Mouse (Mus musculus): ENCODE results near the gene Parn.

Parn gene

GRCm38 (mm10) chr16:13556446-13556845, 111.5 kb downstream of the Parn start:
- no peak for DNase-seq (ENCODE audit: low read depth, low spot score)

- DNase-seq (ENCODE audit: low read depth, low spot score), result no peak
Measured at GRCm38 (mm10) chr16:13550667-13551066, 117.3 kb downstream of the Parn start.

- no peak for DNase-seq (ENCODE audit: low read depth, low spot score)
Measured at GRCm38 (mm10) chr16:13549976-13550375, 118.0 kb downstream of the Parn start.

- DNase-seq (ENCODE audit: low read depth, low spot score), result no peak
Measured at GRCm38 (mm10) chr16:13541816-13542215, 126.2 kb downstream of the Parn start.

GRCm38 (mm10) chr16:13541121-13541747, 126.7 kb downstream of the Parn start:
- no peak for DNase-seq (ENCODE audit: low read depth, low spot score)

- DNase-seq (ENCODE audit: low read depth, low spot score), result no peak
Measured at GRCm38 (mm10) chr16:13538933-13539648, 128.9 kb downstream of the Parn start.

- no peak for DNase-seq (ENCODE audit: low read depth, low spot score)
Measured at GRCm38 (mm10) chr16:13538213-13538932, 129.6 kb downstream of the Parn start.

GRCm38 (mm10) chr16:13536404-13536803, 131.6 kb downstream of the Parn start:
- no peak for DNase-seq (ENCODE audit: low read depth, low spot score)

- DNase-seq (ENCODE audit: low read depth, low spot score), result no peak
Measured at GRCm38 (mm10) chr16:13535856-13536255, 132.1 kb downstream of the Parn start.

GRCm38 (mm10) chr16:13532840-13533239, 135.1 kb downstream of the Parn start:
- peak; percentile 13 for DNase-seq (ENCODE audit: low read depth, low spot score)

GRCm38 (mm10) chr16:13531279-13531678, 136.7 kb downstream of the Parn start:
- DNase-seq (ENCODE audit: low read depth, low spot score), result no peak

GRCm38 (mm10) chr16:13521359-13521758, 146.6 kb downstream of the Parn start:
- DNase-seq (ENCODE audit: low read depth, low spot score), result no peak

GRCm38 (mm10) chr16:13520301-13520700, 147.7 kb downstream of the Parn start:
- DNase-seq (ENCODE audit: low read depth, low spot score), result no peak

- DNase-seq (ENCODE audit: low read depth, low spot score), result no peak
Measured at GRCm38 (mm10) chr16:13516214-13516613, 151.8 kb downstream of the Parn start.

- DNase-seq (ENCODE audit: low read depth, low spot score), result no peak
Measured at GRCm38 (mm10) chr16:13515524-13515923, 152.4 kb downstream of the Parn start.

GRCm38 (mm10) chr16:13505055-13505454, 162.9 kb downstream of the Parn start:
- DNase-seq (ENCODE audit: low read depth, low spot score), result no peak

GRCm38 (mm10) chr16:13504476-13504875, 163.5 kb downstream of the Parn start:
- no peak for DNase-seq (ENCODE audit: low read depth, low spot score)

GRCm38 (mm10) chr16:13498923-13499322, 169.0 kb downstream of the Parn start:
- no peak for DNase-seq (ENCODE audit: low read depth, low spot score)

- DNase-seq (ENCODE audit: low read depth, low spot score), result no peak
Measured at GRCm38 (mm10) chr16:13493981-13494380, 174.0 kb downstream of the Parn start.

- no peak for DNase-seq (ENCODE audit: low read depth, low spot score)
Measured at GRCm38 (mm10) chr16:13492996-13493395, 175.0 kb downstream of the Parn start.

GRCm38 (mm10) chr16:13491776-13492175, 176.2 kb downstream of the Parn start:
- DNase-seq (ENCODE audit: low read depth, low spot score), result no peak

Measured in embryo, embryonic 11.5 days (tissue).